Mouse (Mus musculus) olfactory bulb, adult 2 months (tissue): ENCODE results near the gene Reep1.

Experiments
- CTCF ChIP-seq: fragments of 200-500 bp; IDR thresholded peaks from 2 replicates; pipeline ENCODE4 v1.5.1; 2012; ENCODE audit warnings: low read depth, mild to moderate bottlenecking, low read length, moderate library complexity; ENCODE audit not compliant: insufficient read depth
- POLR2A ChIP-seq: fragments of 200-500 bp; IDR thresholded peaks from 2 replicates; pipeline ENCODE4 v1.6.1; 2012; ENCODE audit warnings: mild to moderate bottlenecking, low read depth, low read length, moderate library complexity; ENCODE audit not compliant: insufficient read depth

GRCm38 (mm10) chr6:71723555-71723954 lies 16.2 kb downstream of the Reep1 start:
- TF ChIP-seq POLR2A (no peak), CTCF (no peak)
